Mouse (Mus musculus): Measurements from ENCODE around the gene Slc38a4. TPM values are rescaled to one million over a fixed set of nuclear protein-coding genes. Genes with fewer than 3 reads are reported as not detected.
A peak's percentile ranks its signal among the peaks of the same experiment; 100 is the strongest.

The Slc38a4 gene
- polyA plus RNA-seq, 1 experiment from 2014 or later = 3.9 TPM

- Histone ChIP-seq H3K27me3 (ENCODE audit: control insufficient read depth, insufficient read depth, low read length) (no peaks in the 10 kb centered on the region), H3K27ac (replicated peaks; ENCODE audit: low read depth, low read length) (no peak overlapping the region), H3K4me3 (replicated peaks; ENCODE audit: low read depth, low read length) (no peak overlapping the region), H3K4me1 (ENCODE audit: control insufficient read depth, insufficient read depth, low read length) (no peaks in the 10 kb centered on the region), H3K36me3 (ENCODE audit: control insufficient read depth, insufficient read depth, low read length) (no peaks in the 10 kb centered on the region), H3K9ac (replicated peaks; ENCODE audit: low read length) (no peak overlapping the region), H3K4me2 (ENCODE audit: low read length) (no peak overlapping the region), H3K9me3 (ENCODE audit: control insufficient read depth, low read length) (no peaks in the 10 kb centered on the region)
- WGBS = 91% methylated on average over 6 of the region's 6 CpGs
- DNase-seq (no peak), ATAC-seq (ENCODE audit: low FRiP score, low TSS enrichment) (no peak)
Observed at GRCm38 (mm10) chr15:97060571-97060970, 4.8 kb upstream of the Slc38a4 start.

DNA sequence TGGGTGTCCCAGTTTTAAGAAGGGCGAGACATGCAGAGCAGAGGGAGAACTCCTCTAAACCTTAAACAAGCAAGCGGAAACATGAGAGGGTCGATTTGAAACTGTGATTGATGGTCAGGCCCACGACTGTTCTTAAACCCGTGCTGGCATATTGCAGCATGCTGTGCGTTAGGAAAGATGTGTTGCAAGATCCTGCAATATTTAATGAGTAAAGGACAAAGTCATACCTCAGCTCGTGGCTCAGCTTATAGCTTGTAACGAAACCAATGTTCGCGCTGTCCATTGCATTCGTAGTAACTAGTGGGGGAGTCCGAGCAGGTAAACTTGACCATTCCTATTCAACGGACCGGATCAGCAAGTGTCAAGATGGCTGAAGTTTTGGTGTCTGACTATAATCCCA lies 4.3 kb upstream of the Slc38a4 start:
- ATAC-seq (ENCODE audit: low FRiP score, low TSS enrichment) = no peak
- Histone ChIP-seq H3K27me3 (ENCODE audit: control insufficient read depth, insufficient read depth, low read length) (no peaks in the 10 kb centered on the region), H3K9ac (replicated peaks; ENCODE audit: low read length) (no peak overlapping the region), H3K4me2 (ENCODE audit: low read length) (no peak overlapping the region), H3K4me3 (replicated peaks; ENCODE audit: low read depth, low read length) (no peak overlapping the region), H3K36me3 (ENCODE audit: control insufficient read depth, insufficient read depth, low read length) (no peaks in the 10 kb centered on the region), H3K27ac (replicated peaks; ENCODE audit: low read depth, low read length) (no peak overlapping the region), H3K4me1 (ENCODE audit: control insufficient read depth, insufficient read depth, low read length) (0 out of 2 replicates have a peak, but pooled peaks cover 4% of the 10 kb centered on the region), H3K9me3 (ENCODE audit: control insufficient read depth, low read length) (no peaks in the 10 kb centered on the region)
- 96% methylated on average over 14 of the region's 14 CpGs for WGBS
- no peak for DNase-seq

DNA sequence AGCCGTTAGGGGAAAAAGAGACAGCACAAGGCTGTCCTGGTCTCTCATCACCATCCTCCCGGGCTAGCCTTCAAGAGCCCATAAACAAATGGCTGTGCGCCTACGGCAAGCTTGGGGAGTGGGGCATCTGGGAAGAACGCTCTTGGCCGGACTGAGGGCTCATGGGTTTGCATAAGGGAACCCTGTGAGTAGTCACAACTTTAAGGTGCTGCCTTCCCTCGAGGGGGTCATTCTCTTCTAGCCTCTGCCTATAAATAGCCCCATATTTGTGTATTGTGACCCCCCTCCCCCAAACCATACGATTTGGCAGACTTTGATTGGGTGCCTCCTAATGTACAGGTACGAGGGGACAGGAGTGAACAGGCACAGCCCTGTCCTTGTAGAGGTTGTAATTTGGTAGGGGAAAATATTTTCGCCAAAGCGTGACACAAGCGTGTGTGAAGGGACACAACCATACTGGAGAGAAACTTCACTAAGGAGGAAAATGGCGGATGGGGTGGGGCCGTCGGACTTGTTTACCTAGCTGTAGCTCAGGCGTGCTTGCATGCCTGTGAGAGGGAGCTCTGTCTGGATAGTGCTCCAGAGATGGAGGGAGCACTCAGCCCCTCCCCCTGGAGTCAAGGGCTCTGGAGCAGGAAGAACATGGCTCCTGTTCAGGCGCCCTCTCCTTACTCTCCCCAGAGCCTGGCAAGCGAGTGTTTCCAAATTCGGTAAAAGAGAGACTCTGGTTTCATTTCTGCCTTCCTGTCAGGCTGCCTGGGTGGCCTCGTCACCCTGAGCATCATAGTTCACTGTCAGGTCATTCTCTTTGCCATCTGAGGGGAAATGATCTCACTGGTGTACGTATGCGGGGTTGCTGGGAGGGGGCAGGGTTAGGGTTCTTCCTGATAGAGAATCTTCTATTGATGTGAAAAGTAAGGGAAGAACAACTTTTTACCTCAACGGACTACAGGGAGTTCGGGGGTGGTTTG lies 3.6 kb upstream of the Slc38a4 start:
- DNase-seq = no peak
- H3K36me3 ChIP-seq (ENCODE audit: control insufficient read depth, insufficient read depth, low read length) = no peaks in the 10 kb centered on the region
- no peak overlapping the region for H3K4me3 ChIP-seq (replicated peaks; ENCODE audit: low read depth, low read length)
- H3K9ac ChIP-seq (replicated peaks; ENCODE audit: low read length) = no peak overlapping the region
- no peaks in the 10 kb centered on the region for H3K27me3 ChIP-seq (ENCODE audit: control insufficient read depth, insufficient read depth, low read length)
- 92% methylated on average over 24 of the region's 24 CpGs for WGBS
- H3K27ac ChIP-seq (replicated peaks; ENCODE audit: low read depth, low read length) = no peak overlapping the region
- no peaks in the 10 kb centered on the region for H3K9me3 ChIP-seq (ENCODE audit: control insufficient read depth, low read length)
- ATAC-seq (ENCODE audit: low FRiP score, low TSS enrichment) = no peak
- H3K4me2 ChIP-seq (ENCODE audit: low read length) = no peak overlapping the region
- H3K4me1 ChIP-seq (ENCODE audit: control insufficient read depth, insufficient read depth, low read length) = peaks cover 10% of the 10 kb centered on the region; the same call in 1 of the 2 replicates

- H3K27me3 ChIP-seq (ENCODE audit: control insufficient read depth, insufficient read depth, low read length) = no peaks in the 10 kb centered on the region
- 49% methylated on average over 31 of the region's 31 CpGs for WGBS
- ATAC-seq (ENCODE audit: low FRiP score, low TSS enrichment) (no peak), DNase-seq (peak; percentile 28)
- no peak overlapping the region for H3K9ac ChIP-seq (replicated peaks; ENCODE audit: low read length)
- H3K9me3 ChIP-seq (ENCODE audit: control insufficient read depth, low read length) = no peaks in the 10 kb centered on the region
- no peaks in the 10 kb centered on the region for H3K36me3 ChIP-seq (ENCODE audit: control insufficient read depth, insufficient read depth, low read length)
- H3K4me1 ChIP-seq (ENCODE audit: control insufficient read depth, insufficient read depth, low read length) = peaks cover 10% of the 10 kb centered on the region; the same call in 1 of the 2 replicates
- peak overlapping the region; percentile 49 for H3K4me2 ChIP-seq (ENCODE audit: low read length)
- no peak overlapping the region for H3K27ac ChIP-seq (replicated peaks; ENCODE audit: low read depth, low read length)
- peak overlapping the region; percentile 28 for H3K4me3 ChIP-seq (replicated peaks; ENCODE audit: low read depth, low read length)
Observed at GRCm38 (mm10) chr15:97054767-97055489, 828 bp downstream of the Slc38a4 start.

GRCm38 (mm10) chr15:97054131-97054530 lies 1.6 kb downstream of the Slc38a4 start:
- H3K4me1 ChIP-seq (ENCODE audit: control insufficient read depth, insufficient read depth, low read length) = peaks cover 10% of the 10 kb centered on the region; the same call in 1 of the 2 replicates
- peak overlapping the region; percentile 49 for H3K4me2 ChIP-seq (ENCODE audit: low read length)
- no peaks in the 10 kb centered on the region for H3K9me3 ChIP-seq (ENCODE audit: control insufficient read depth, low read length)
- DNase-seq = peak; percentile 12
- H3K4me3 ChIP-seq (replicated peaks; ENCODE audit: low read depth, low read length) = peak overlapping the region; percentile 28
- no peak overlapping the region for H3K9ac ChIP-seq (replicated peaks; ENCODE audit: low read length)
- 53% methylated on average over 15 of the region's 15 CpGs for WGBS
- no peaks in the 10 kb centered on the region for H3K36me3 ChIP-seq (ENCODE audit: control insufficient read depth, insufficient read depth, low read length)
- no peak overlapping the region for H3K27ac ChIP-seq (replicated peaks; ENCODE audit: low read depth, low read length)
- ATAC-seq (ENCODE audit: low FRiP score, low TSS enrichment) = no peak
- no peaks in the 10 kb centered on the region for H3K27me3 ChIP-seq (ENCODE audit: control insufficient read depth, insufficient read depth, low read length)

DNA sequence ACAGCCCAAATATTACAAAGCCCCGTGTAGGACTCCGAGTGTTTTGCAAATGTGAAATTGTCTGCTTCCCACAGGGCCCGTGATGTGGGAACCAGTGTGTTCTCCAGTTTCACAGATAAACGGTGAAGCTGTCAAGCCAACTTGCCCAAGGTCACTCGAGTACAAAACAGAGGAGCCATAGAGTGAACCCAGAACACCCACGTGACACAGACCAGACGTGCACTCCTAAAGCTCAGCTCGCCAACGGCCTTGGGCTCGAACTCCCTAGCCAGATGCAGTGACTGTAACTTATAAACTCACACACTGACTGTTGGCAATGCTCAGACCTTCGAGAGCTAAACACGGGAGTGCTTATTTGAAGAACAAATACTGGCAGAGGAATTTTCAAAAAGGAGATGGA lies 5.3 kb downstream of the Slc38a4 start:
- WGBS = 82% methylated on average over 12 of the region's 12 CpGs
- no peaks in the 10 kb centered on the region for H3K36me3 ChIP-seq (ENCODE audit: control insufficient read depth, insufficient read depth, low read length)
- H3K9me3 ChIP-seq (ENCODE audit: control insufficient read depth, low read length) = no peaks in the 10 kb centered on the region
- no peak overlapping the region for H3K4me3 ChIP-seq (replicated peaks; ENCODE audit: low read depth, low read length)
- no peak overlapping the region for H3K9ac ChIP-seq (replicated peaks; ENCODE audit: low read length)
- no peak overlapping the region for H3K27ac ChIP-seq (replicated peaks; ENCODE audit: low read depth, low read length)
- no peaks in the 10 kb centered on the region for H3K27me3 ChIP-seq (ENCODE audit: control insufficient read depth, insufficient read depth, low read length)
- H3K4me1 ChIP-seq (ENCODE audit: control insufficient read depth, insufficient read depth, low read length) = peaks cover 9% of the 10 kb centered on the region; the same call in 1 of the 2 replicates
- DNase-seq = no peak
- no peak overlapping the region for H3K4me2 ChIP-seq (ENCODE audit: low read length)
- ATAC-seq (ENCODE audit: low FRiP score, low TSS enrichment) = no peak

- Histone ChIP-seq H3K27me3 (ENCODE audit: control insufficient read depth, insufficient read depth, low read length) (no peaks in the 10 kb centered on the region), H3K27ac (replicated peaks; ENCODE audit: low read depth, low read length) (no peak overlapping the region), H3K9ac (replicated peaks; ENCODE audit: low read length) (no peak overlapping the region), H3K4me2 (ENCODE audit: low read length) (no peak overlapping the region), H3K36me3 (ENCODE audit: control insufficient read depth, insufficient read depth, low read length) (no peaks in the 10 kb centered on the region), H3K4me1 (ENCODE audit: control insufficient read depth, insufficient read depth, low read length) (peaks cover 4% of the 10 kb centered on the region; the same call in 1 of the 2 replicates), H3K4me3 (replicated peaks; ENCODE audit: low read depth, low read length) (no peak overlapping the region), H3K9me3 (ENCODE audit: control insufficient read depth, low read length) (no peaks in the 10 kb centered on the region)
- DNase-seq = no peak
- no peak for ATAC-seq (ENCODE audit: low FRiP score, low TSS enrichment)
- 73% methylated on average over 10 of the region's 10 CpGs for WGBS
Observed at GRCm38 (mm10) chr15:97050011-97050410, 5.7 kb downstream of the Slc38a4 start.

DNA sequence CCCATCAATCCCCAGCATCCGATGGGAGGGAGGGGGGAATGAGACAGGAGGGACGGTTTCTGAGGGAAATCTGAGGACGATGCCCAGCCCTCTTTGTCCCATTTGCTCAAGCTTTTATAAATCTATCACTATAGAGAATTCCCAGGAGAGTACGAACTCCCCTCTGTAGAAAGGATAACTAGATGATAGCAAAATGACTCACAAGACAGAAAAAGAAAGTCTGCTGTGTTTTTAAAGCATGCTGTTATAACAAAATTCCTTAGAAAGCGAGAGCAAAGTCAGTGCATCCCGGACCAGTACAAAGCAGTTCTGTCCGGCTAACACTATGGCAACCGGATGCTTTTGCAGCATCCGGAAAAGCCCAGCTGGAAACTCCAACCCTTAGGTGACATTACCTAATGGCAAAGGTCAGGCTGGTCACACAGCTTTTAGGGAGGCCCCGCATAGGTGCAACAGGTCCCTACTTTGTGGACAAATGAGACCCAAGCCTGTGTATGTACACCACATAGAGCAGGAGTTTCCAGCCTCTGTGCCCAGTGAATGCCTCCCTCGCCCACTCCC lies 6.4 kb downstream of the Slc38a4 start:
- DNase-seq = no peak
- Histone ChIP-seq H3K27me3 (ENCODE audit: control insufficient read depth, insufficient read depth, low read length) (no peaks in the 10 kb centered on the region), H3K4me3 (replicated peaks; ENCODE audit: low read depth, low read length) (no peak overlapping the region), H3K4me1 (ENCODE audit: control insufficient read depth, insufficient read depth, low read length) (no peaks in the 10 kb centered on the region), H3K9me3 (ENCODE audit: control insufficient read depth, low read length) (no peaks in the 10 kb centered on the region), H3K9ac (replicated peaks; ENCODE audit: low read length) (no peak overlapping the region), H3K36me3 (ENCODE audit: control insufficient read depth, insufficient read depth, low read length) (no peaks in the 10 kb centered on the region), H3K27ac (replicated peaks; ENCODE audit: low read depth, low read length) (no peak overlapping the region), H3K4me2 (ENCODE audit: low read length) (no peak overlapping the region)
- ATAC-seq (ENCODE audit: low FRiP score, low TSS enrichment) = no peak
- 64% methylated on average over 11 of the region's 11 CpGs for WGBS

All from midbrain, embryonic 14.5 days (tissue).